Mouse (Mus musculus) CD4-positive, CD25-positive, alpha-beta regulatory T cell, adult 4 months (primary cell): ENCODE results near the gene Rora. TPM values are rescaled to one million over a fixed set of nuclear protein-coding genes. Genes with fewer than 3 reads are reported as not detected.

ENCODE experiments used
- ATAC-seq: one replicate; pipeline ENCODE4 v1.8.0; 2017
- polyA plus RNA-seq, 2 experiments: library from polyadenylated mRNA; unstranded; fragments of 100-300 nt; shearing (Covaris generic); gene quantifications; one replicate each; pipeline ENCODE4 v1.2.1; 2017

Rora gene
- polyA plus RNA-seq, 2 experiments from 2014 or later: 35.6 to 42.4 TPM

GRCm38 (mm10) chr9:69021482-69021881 lies 367.9 kb downstream of the Rora start:
- no peak for ATAC-seq

- peak; percentile 71 for ATAC-seq
Observed at GRCm38 (mm10) chr9:69023314-69023713, 369.7 kb downstream of the Rora start.

- no peak for ATAC-seq
Observed at GRCm38 (mm10) chr9:69028177-69028576, 374.6 kb downstream of the Rora start.

- peak; percentile 86 for ATAC-seq
Observed at GRCm38 (mm10) chr9:69034301-69034871, 380.8 kb downstream of the Rora start.

GRCm38 (mm10) chr9:69035456-69035855 lies 381.9 kb downstream of the Rora start:
- no peak for ATAC-seq

- ATAC-seq: no peak
Observed at GRCm38 (mm10) chr9:69036296-69036695, 382.7 kb downstream of the Rora start.

GRCm38 (mm10) chr9:69043920-69044613 lies 390.5 kb downstream of the Rora start:
- no peak for ATAC-seq

GRCm38 (mm10) chr9:69044614-69045133 lies 391.1 kb downstream of the Rora start:
- no peak for ATAC-seq

- no peak for ATAC-seq
Observed at GRCm38 (mm10) chr9:69045908-69046307, 392.3 kb downstream of the Rora start.

GRCm38 (mm10) chr9:69050856-69051255 lies 397.3 kb downstream of the Rora start:
- no peak for ATAC-seq

GRCm38 (mm10) chr9:69051890-69052289 lies 398.3 kb downstream of the Rora start:
- no peak for ATAC-seq

GRCm38 (mm10) chr9:69055302-69055701 lies 401.7 kb downstream of the Rora start:
- no peak for ATAC-seq

- ATAC-seq: no peak
Observed at GRCm38 (mm10) chr9:69071203-69071867, 417.7 kb downstream of the Rora start.

- peak; percentile 81 for ATAC-seq
Observed at GRCm38 (mm10) chr9:69073271-69073670, 419.7 kb downstream of the Rora start.

- no peak for ATAC-seq
Observed at GRCm38 (mm10) chr9:69084086-69084719, 430.6 kb downstream of the Rora start.

- no peak for ATAC-seq
Observed at GRCm38 (mm10) chr9:69084720-69085661, 431.4 kb downstream of the Rora start.

- ATAC-seq: no peak
Observed at GRCm38 (mm10) chr9:69086844-69087243, 433.3 kb downstream of the Rora start.

GRCm38 (mm10) chr9:69087325-69087724 lies 433.7 kb downstream of the Rora start:
- ATAC-seq: no peak

GRCm38 (mm10) chr9:69090749-69091270 lies 437.2 kb downstream of the Rora start:
- ATAC-seq: no peak

- ATAC-seq: peak; percentile 14
Observed at GRCm38 (mm10) chr9:69092119-69093013, 438.8 kb downstream of the Rora start.
